Mouse (Mus musculus): ENCODE data around the gene 4930512M02Rik. TPM values are rescaled to one million over a fixed set of nuclear protein-coding genes. Genes with fewer than 3 reads are reported as not detected.

The 4930512M02Rik gene
- polyA plus RNA-seq, 1 experiment: not detected

DNA sequence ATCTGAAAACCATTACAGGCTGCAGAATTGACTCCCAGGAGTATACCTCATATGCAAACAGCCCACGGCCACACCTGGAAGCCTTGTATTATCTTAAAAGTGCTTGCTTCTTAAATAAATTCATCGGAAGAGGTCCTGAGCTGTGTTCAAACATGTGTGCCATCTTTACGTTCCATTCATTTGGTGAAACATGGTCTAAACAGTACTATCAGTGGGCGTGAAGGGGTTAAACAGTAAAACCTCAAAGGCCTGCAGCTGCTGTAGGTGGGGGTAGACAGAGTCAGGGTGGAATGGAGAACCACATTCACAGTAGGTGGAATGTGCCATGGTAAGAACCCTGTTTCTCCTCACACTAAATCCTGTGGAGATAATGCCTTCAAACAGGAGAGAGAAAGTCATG is 33.0 kb upstream of the 4930512M02Rik start:
- no peaks in the 10 kb centered on the region for H3K27me3 ChIP-seq (replicated peaks; ENCODE audit: control insufficient read depth, insufficient read depth, low read length)
- no peaks in the 10 kb centered on the region for H3K4me1 ChIP-seq (ENCODE audit: control insufficient read depth, insufficient read depth, low read length)
- no peak overlapping the region for H3K4me3 ChIP-seq (ENCODE audit: insufficient read depth, low read depth, low read length)
- TF ChIP-seq CTCF (conservative IDR thresholded peaks at IDR 0.05; ENCODE audit: insufficient read depth, insufficient read length, low read depth, low read length): no peak
- TF ChIP-seq POLR2A (IDR thresholded peaks at IDR 0.05; ENCODE audit: low read depth, low read length): no peak
- no peak overlapping the region for H3K27ac ChIP-seq (ENCODE audit: insufficient read depth, low read depth, low read length)
- no peaks in the 10 kb centered on the region for H3K36me3 ChIP-seq (ENCODE audit: control insufficient read depth, insufficient read depth, low read length)
- 85% methylated on average over 4 of the region's 4 CpGs for WGBS
- no peak for DNase-seq

DNA sequence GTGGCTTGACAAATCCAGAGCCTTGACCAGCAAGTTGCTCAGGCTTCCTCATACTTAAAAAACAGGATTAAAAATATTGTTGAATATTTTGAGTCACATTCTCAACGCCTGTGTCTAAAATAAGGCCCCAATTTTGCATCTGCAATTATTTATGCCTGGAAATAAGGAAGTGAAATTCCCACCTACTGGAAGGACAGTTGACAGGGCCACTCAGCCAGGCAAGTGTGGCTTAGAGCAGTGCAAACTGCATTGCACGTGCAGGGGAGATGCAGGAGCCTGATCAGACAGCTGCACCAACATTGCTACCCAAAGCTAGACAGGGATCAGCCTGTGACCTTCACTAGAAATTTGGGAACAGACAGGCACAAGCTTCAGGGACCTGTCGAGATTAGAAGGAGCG is 31.2 kb upstream of the 4930512M02Rik start:
- no peak for DNase-seq

DNA sequence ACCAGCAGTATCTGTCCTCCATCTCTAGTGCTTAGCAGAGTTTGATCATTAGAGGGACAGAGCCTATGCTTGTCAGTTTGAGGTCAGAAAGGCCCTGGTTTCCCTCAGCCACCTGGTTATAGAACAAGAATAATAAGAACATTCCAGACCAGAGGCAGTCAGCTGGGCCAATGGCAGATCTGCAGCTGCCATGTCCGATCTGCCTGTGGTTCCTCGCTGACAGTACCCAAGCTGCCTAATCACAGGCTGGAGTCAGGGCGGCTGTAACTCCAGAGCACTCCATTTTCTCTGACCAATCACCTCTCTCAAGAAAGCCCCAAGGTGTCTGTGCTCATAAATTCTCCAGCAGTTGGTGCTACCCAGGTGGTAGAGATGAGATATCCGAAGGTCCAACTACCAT is 30.0 kb upstream of the 4930512M02Rik start:
- Histone ChIP-seq H3K4me3 (ENCODE audit: insufficient read depth, low read depth, low read length) (no peak overlapping the region), H3K27me3 (replicated peaks; ENCODE audit: control insufficient read depth, insufficient read depth, low read length) (no peaks in the 10 kb centered on the region), H3K4me1 (ENCODE audit: control insufficient read depth, insufficient read depth, low read length) (no peaks in the 10 kb centered on the region), H3K36me3 (ENCODE audit: control insufficient read depth, insufficient read depth, low read length) (no peaks in the 10 kb centered on the region), H3K27ac (ENCODE audit: insufficient read depth, low read depth, low read length) (no peak overlapping the region)
- TF ChIP-seq POLR2A (IDR thresholded peaks at IDR 0.05; ENCODE audit: low read depth, low read length) (no peak), CTCF (conservative IDR thresholded peaks at IDR 0.05; ENCODE audit: insufficient read depth, insufficient read length, low read depth, low read length) (no peak)
- no peak for DNase-seq
- WGBS: 82% methylated on average over 4 of the region's 4 CpGs

More for the DNA sequence above, 31.2 kb upstream of the 4930512M02Rik start:
- H3K4me3 ChIP-seq (ENCODE audit: insufficient read depth, low read depth, low read length): no peak overlapping the region
- no peak overlapping the region for H3K27ac ChIP-seq (ENCODE audit: insufficient read depth, low read depth, low read length)
- no peaks in the 10 kb centered on the region for H3K4me1 ChIP-seq (ENCODE audit: control insufficient read depth, insufficient read depth, low read length)
- WGBS: 69% methylated on average over 4 of the region's 4 CpGs
- no peak for TF ChIP-seq CTCF (conservative IDR thresholded peaks at IDR 0.05; ENCODE audit: insufficient read depth, insufficient read length, low read depth, low read length)
- TF ChIP-seq POLR2A (IDR thresholded peaks at IDR 0.05; ENCODE audit: low read depth, low read length): no peak
- H3K27me3 ChIP-seq (replicated peaks; ENCODE audit: control insufficient read depth, insufficient read depth, low read length): no peaks in the 10 kb centered on the region
- H3K36me3 ChIP-seq (ENCODE audit: control insufficient read depth, insufficient read depth, low read length): no peaks in the 10 kb centered on the region

DNA sequence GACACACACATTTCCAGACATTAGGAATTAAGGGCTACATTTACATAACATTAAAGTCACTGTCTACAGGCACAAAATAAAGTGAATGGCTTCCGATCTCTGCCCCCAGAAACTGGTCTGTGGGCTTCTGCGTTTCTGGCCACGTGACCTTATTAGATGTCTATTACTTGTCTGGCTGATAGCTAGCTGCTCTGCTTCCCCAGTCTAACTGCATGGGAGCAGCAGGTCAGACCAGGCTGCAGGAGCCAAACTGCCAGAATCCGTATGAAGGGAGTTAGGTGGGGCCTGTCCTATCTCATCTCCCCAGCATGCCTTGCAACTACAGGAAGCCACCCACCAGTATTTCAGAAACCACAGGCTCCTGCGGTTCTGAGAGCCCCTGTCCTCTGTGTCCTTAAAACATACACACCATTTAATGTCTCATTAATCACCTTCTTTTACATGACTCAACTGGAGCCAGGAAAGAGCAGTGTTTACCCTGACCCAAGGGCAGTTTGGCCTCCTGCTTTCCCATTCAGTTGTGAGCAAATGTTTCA is 29.4 kb upstream of the 4930512M02Rik start:
- Histone ChIP-seq H3K4me3 (ENCODE audit: insufficient read depth, low read depth, low read length) (no peak overlapping the region), H3K36me3 (ENCODE audit: control insufficient read depth, insufficient read depth, low read length) (no peaks in the 10 kb centered on the region), H3K4me1 (ENCODE audit: control insufficient read depth, insufficient read depth, low read length) (no peaks in the 10 kb centered on the region), H3K27me3 (replicated peaks; ENCODE audit: control insufficient read depth, insufficient read depth, low read length) (no peaks in the 10 kb centered on the region), H3K27ac (ENCODE audit: insufficient read depth, low read depth, low read length) (no peak overlapping the region)
- WGBS: 49% methylated on average over 5 of the region's 5 CpGs
- TF ChIP-seq POLR2A (IDR thresholded peaks at IDR 0.05; ENCODE audit: low read depth, low read length) (no peak), CTCF (conservative IDR thresholded peaks at IDR 0.05; ENCODE audit: insufficient read depth, insufficient read length, low read depth, low read length) (no peak)
- DNase-seq: no peak

DNA sequence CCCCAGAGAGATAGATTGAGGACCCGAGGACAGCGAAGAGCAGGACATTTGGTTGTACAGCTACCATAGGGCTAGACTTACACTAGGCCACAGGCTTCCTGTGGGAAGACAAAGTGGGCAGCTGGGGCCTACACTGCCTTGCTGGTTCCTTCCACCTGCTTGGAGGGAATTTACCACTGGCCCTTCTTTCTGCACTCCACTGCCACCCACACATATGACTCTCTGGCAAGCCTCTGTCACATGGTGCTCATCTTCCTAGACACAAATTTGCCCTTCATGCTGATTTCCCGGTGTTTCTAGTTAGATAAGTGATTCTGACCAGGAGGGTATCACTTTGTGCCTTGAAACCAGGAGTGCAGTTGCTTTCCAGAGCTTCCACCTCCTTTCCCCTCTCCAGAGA is 28.8 kb upstream of the 4930512M02Rik start:
- no peaks in the 10 kb centered on the region for H3K4me1 ChIP-seq (ENCODE audit: control insufficient read depth, insufficient read depth, low read length)
- no peak for DNase-seq
- H3K27me3 ChIP-seq (replicated peaks; ENCODE audit: control insufficient read depth, insufficient read depth, low read length): no peaks in the 10 kb centered on the region
- H3K27ac ChIP-seq (ENCODE audit: insufficient read depth, low read depth, low read length): no peak overlapping the region
- TF ChIP-seq POLR2A (IDR thresholded peaks at IDR 0.05; ENCODE audit: low read depth, low read length) (no peak), CTCF (conservative IDR thresholded peaks at IDR 0.05; ENCODE audit: insufficient read depth, insufficient read length, low read depth, low read length) (no peak)
- no peak overlapping the region for H3K4me3 ChIP-seq (ENCODE audit: insufficient read depth, low read depth, low read length)
- whole genome bisulfite sequencing: 83% methylated on average over 3 of the region's 3 CpGs
- H3K36me3 ChIP-seq (ENCODE audit: control insufficient read depth, insufficient read depth, low read length): no peaks in the 10 kb centered on the region

DNA sequence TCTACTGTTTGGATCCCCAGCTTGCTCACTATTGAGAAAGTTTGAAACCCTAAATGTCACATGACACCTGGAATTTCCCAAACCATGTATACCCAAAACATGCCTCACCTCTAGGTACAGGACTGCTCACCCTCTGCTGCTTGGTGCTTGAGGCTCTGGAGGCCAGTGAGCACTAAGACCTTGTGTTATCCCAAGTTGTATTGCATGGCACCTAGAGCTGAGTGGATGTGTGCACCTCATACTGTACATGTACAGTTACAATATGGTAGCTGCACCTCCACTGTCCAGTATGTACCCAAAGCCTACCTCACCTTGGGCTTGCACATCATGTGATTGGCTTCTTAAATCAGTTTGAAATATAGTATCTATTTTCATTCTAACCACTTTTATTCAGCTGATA is 16.7 kb upstream of the 4930512M02Rik start:
- TF ChIP-seq POLR2A (IDR thresholded peaks at IDR 0.05; ENCODE audit: low read depth, low read length) (no peak), CTCF (conservative IDR thresholded peaks at IDR 0.05; ENCODE audit: insufficient read depth, insufficient read length, low read depth, low read length) (no peak)
- DNase-seq: no peak
- Histone ChIP-seq H3K27me3 (replicated peaks; ENCODE audit: control insufficient read depth, insufficient read depth, low read length) (no peaks in the 10 kb centered on the region), H3K4me1 (ENCODE audit: control insufficient read depth, insufficient read depth, low read length) (no peaks in the 10 kb centered on the region), H3K27ac (ENCODE audit: insufficient read depth, low read depth, low read length) (no peak overlapping the region), H3K36me3 (ENCODE audit: control insufficient read depth, insufficient read depth, low read length) (no peaks in the 10 kb centered on the region), H3K4me3 (ENCODE audit: insufficient read depth, low read depth, low read length) (no peak overlapping the region)

DNA sequence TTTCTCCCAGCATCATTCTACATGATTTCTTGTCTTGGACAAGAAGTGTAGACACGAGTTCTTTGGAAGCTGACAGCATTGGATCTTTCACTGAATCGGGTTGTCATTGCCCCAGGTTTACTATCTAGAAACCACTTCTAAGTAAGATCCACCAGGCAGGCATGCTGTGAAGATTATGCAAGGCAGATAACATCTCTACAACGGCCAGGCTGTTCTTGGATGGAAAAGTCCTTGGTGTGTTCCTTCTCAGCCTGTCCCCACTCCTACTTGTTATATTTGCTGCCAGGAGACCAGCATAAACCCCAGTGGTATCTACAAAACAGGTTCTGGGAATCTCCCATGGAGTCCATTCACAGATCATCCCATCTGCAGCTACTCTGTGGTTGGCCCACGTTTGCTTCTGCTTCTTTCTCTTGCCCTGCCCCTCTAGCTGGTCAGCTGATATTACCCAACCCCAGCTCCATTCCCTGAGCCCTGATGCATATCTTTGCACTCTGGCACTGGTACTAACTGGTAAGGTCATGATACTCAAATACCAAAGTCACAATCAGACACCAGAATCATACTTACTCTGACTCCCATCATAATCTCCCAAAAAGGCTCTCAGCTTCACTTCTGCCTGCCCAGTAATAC is 3.4 kb downstream of the 4930512M02Rik start:
- Histone ChIP-seq H3K36me3 (ENCODE audit: control insufficient read depth, insufficient read depth, low read length) (no peaks in the 10 kb centered on the region), H3K4me3 (ENCODE audit: insufficient read depth, low read depth, low read length) (no peak overlapping the region), H3K27ac (ENCODE audit: insufficient read depth, low read depth, low read length) (no peak overlapping the region), H3K27me3 (replicated peaks; ENCODE audit: control insufficient read depth, insufficient read depth, low read length) (no peaks in the 10 kb centered on the region), H3K4me1 (ENCODE audit: control insufficient read depth, insufficient read depth, low read length) (no peaks in the 10 kb centered on the region)
- no peak for DNase-seq
- TF ChIP-seq POLR2A (IDR thresholded peaks at IDR 0.05; ENCODE audit: low read depth, low read length) (no peak), CTCF (conservative IDR thresholded peaks at IDR 0.05; ENCODE audit: insufficient read depth, insufficient read length, low read depth, low read length) (no peak)
- WGBS: 63% methylated on average over 4 of the region's 4 CpGs

All from kidney, adult 2 months (tissue).